Mouse (Mus musculus): ENCODE measurements around the gene Dph1.
A peak's percentile ranks its signal among the peaks of the same experiment; 100 is the strongest.

GRCm38 (mm10) chr11:75168590-75169361, 22.3 kb downstream of the Dph1 start:
- TF ChIP-seq CTCF (IDR thresholded peaks at IDR 0.05; ENCODE audit: borderline replicate concordance, control insufficient read depth, extremely low read depth, insufficient read depth, low read length, poor library complexity): peak; percentile 98
- TF ChIP-seq POLR2A (IDR thresholded peaks at IDR 0.05; ENCODE audit: control insufficient read depth, extremely low read depth, insufficient read depth, low read length, poor library complexity): no peak

All from thymus, adult 2 months (tissue).